Mouse (Mus musculus): ENCODE results near the gene Serac1.

GRCm38 (mm10) chr17:6128039-6128438 lies 48.5 kb upstream of the Serac1 start:
- TF ChIP-seq ZC3H11A (IDR thresholded peaks at IDR 0.05; ENCODE audit: borderline replicate concordance, low read depth, low read length) (no peak), HCFC1 (IDR thresholded peaks at IDR 0.05; ENCODE audit: borderline replicate concordance, insufficient read depth, low read length) (no peak), ZNF384 (IDR thresholded peaks at IDR 0.05; ENCODE audit: low read depth, low read length) (peak; percentile 99), MAFK (IDR thresholded peaks at IDR 0.05; ENCODE audit: insufficient read depth, low read depth, low read length) (no peak; the same call in 1 of the 2 replicates)
